Mouse (Mus musculus) stomach, postnatal 0 days (tissue): ENCODE results near the gene Utrn. TPM values are rescaled to one million over a fixed set of nuclear protein-coding genes. Genes with fewer than 3 reads are reported as not detected.

Experiments
- ATAC-seq: fragments of 200-750 bp; cut with Nextera tagmentation; 2 replicates; pipeline ENCODE4 v1.8.0; 2017; ENCODE audit not compliant: low FRiP score, low TSS enrichment
- DNase-seq: peaks from one replicate; pipeline ENCODE4 v3.0.0-alpha.2; 2016; ENCODE audit warnings: low spot score
- H3K27ac ChIP-seq: fragments of 300-500 bp; sonication (generic); replicated peaks from 2 replicates; pipeline ENCODE4 v1.5.1; 2014; ENCODE audit warnings: mild to moderate bottlenecking, control low read depth
- H3K27me3 ChIP-seq: fragments of 300-500 bp; sonication (generic); 2 replicates; pipeline ENCODE4 v1.6.1; 2014; ENCODE audit warnings: low read length; ENCODE audit not compliant: control insufficient read depth, insufficient read depth
- H3K36me3 ChIP-seq: fragments of 300-500 bp; sonication (generic); 2 replicates; pipeline ENCODE4 v1.6.1; 2014; ENCODE audit warnings: low read length, mixed read lengths; ENCODE audit not compliant: control insufficient read depth, insufficient read depth
- H3K4me1 ChIP-seq: fragments of 300-500 bp; sonication (generic); replicated peaks from 2 replicates; pipeline ENCODE4 v1.6.1; 2014; ENCODE audit warnings: antibody characterized with exemption; ENCODE audit not compliant: control insufficient read depth, insufficient read depth
- H3K4me2 ChIP-seq: fragments of 300-500 bp; sonication (generic); replicated peaks from 2 replicates; pipeline ENCODE4 v1.6.1; 2014; ENCODE audit warnings: low read depth, mild to moderate bottlenecking, control low read depth, moderate library complexity
- H3K4me3 ChIP-seq: fragments of 300-500 bp; sonication (generic); 2 replicates; pipeline ENCODE4 v1.5.1; 2014; ENCODE audit warnings: low read depth, low read length, control low read depth
- H3K9ac ChIP-seq: fragments of 300-500 bp; sonication (generic); 2 replicates; pipeline ENCODE4 v1.6.1; 2014; ENCODE audit warnings: mild to moderate bottlenecking, low read length, control low read depth, mixed read lengths
- H3K9me3 ChIP-seq: fragments of 300-500 bp; sonication (generic); 2 replicates; pipeline ENCODE4 v1.6.1; 2016; ENCODE audit warnings: low read length; ENCODE audit not compliant: control insufficient read depth
- CTCF ChIP-seq: IDR thresholded peaks from 2 replicates; pipeline ENCODE4 v1.5.1; 2016; ENCODE audit warnings: antibody characterized with exemption, low read depth, mild to moderate bottlenecking, moderate library complexity
- EP300 ChIP-seq: optimal IDR thresholded peaks from 2 replicates; pipeline ENCODE3; 2016; ENCODE audit warnings: antibody characterized with exemption
- WGBS: fragments of 180-500 bp; shearing (Covaris S2); extraction: QIAGEN DNeasy Blood & Tissue Kit; methylation state at CpG from one replicate; pipeline ENCODE4 v1.1.7; 2014; 5-methylcytosine and 5-hydroxymethylcytosine counted together
- polyA plus RNA-seq: library from polyadenylated mRNA; unstranded; fragments of >200 nt; fragmentation: Nextera tagmentation; extraction: Ambion mirVana; gene quantifications from 2 replicates; pipeline ENCODE4 v1.2.1, GENCODE M21; 2015

The Utrn gene
- polyA plus RNA-seq, 1 experiment from 2014 or later, result 40.4 TPM

DNA sequence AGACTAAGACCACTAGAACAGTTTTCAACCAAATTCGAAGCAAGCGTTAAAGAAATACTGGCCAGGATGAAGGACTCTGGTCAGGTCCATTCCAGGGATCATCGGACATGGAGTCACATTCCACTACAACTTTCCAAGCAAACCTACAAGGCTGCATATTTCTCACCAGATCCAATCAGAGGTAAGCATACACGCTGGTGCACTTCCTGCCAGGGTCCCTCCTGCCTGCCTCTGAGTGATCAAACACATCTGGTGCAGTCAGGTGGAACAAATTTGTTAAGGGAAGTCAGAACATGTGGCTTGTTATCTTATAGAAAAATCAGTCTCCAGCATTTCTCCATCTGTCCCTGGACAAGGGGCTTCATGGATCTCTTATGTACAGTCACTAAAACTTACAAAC is 167.0 kb downstream of the Utrn start:
- H3K36me3 ChIP-seq, result no peaks in the 10 kb centered on the region
- DNase-seq, result no peak
- no peak overlapping the region for H3K9ac ChIP-seq
- WGBS, result 79% methylated on average over 4 of the region's 4 CpGs
- no peak overlapping the region for H3K4me2 ChIP-seq
- no peaks in the 10 kb centered on the region for H3K27me3 ChIP-seq
- H3K27ac ChIP-seq, result no peak overlapping the region
- no peaks in the 10 kb centered on the region for H3K9me3 ChIP-seq
- ATAC-seq, result no peak
- TF ChIP-seq CTCF (no peak), EP300 (no peak)
- H3K4me3 ChIP-seq, result no peak overlapping the region
- no peaks in the 10 kb centered on the region for H3K4me1 ChIP-seq

DNA sequence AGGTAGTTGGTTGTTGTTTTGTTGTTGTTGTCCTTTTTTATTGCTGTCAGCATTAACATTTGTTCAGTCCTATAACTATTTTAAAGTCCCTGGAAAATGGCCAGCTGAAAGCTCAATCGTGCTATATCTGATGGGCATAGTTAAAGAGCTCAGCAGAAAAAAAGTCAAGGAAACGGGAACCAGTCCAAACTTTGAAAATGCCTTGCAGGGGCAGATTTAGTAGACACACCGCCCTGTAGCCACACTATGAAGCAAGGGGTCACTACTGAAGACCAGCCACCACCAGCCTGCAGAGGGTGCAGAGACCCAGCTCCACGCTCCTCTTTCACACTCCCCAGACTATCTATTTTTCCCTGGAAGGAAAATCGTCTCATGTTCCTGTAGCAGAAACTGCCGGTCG is 167.5 kb downstream of the Utrn start:
- Histone ChIP-seq H3K4me3 (no peak overlapping the region), H3K4me1 (no peaks in the 10 kb centered on the region), H3K27me3 (no peaks in the 10 kb centered on the region), H3K36me3 (no peaks in the 10 kb centered on the region), H3K4me2 (no peak overlapping the region), H3K27ac (no peak overlapping the region), H3K9ac (no peak overlapping the region), H3K9me3 (no peaks in the 10 kb centered on the region)
- no peak for ATAC-seq
- TF ChIP-seq EP300 (no peak), CTCF (no peak)
- 66% methylated on average over 7 of the region's 7 CpGs for WGBS
- DNase-seq, result no peak

- no peak for TF ChIP-seq EP300
- TF ChIP-seq CTCF, result peak; percentile 57
- H3K27ac ChIP-seq, result no peak overlapping the region
- H3K9me3 ChIP-seq, result no peaks in the 10 kb centered on the region
- 85% methylated on average over 3 of the region's 3 CpGs for WGBS
- DNase-seq (no peak), ATAC-seq (no peak)
- H3K9ac ChIP-seq, result no peak overlapping the region
- H3K4me3 ChIP-seq, result no peak overlapping the region
- no peaks in the 10 kb centered on the region for H3K4me1 ChIP-seq
- H3K4me2 ChIP-seq, result no peak overlapping the region
- no peaks in the 10 kb centered on the region for H3K36me3 ChIP-seq
- H3K27me3 ChIP-seq, result no peaks in the 10 kb centered on the region
These were observed 168.6 kb downstream of the Utrn start for GRCm38 (mm10) chr10:12700576-12700975.

- ATAC-seq, result no peak
- Histone ChIP-seq H3K4me2 (no peak overlapping the region), H3K4me1 (no peaks in the 10 kb centered on the region), H3K9me3 (no peaks in the 10 kb centered on the region), H3K9ac (no peak overlapping the region), H3K27ac (no peak overlapping the region), H3K27me3 (no peaks in the 10 kb centered on the region), H3K36me3 (no peaks in the 10 kb centered on the region), H3K4me3 (no peak overlapping the region)
- TF ChIP-seq EP300 (no peak), CTCF (no peak)
- DNase-seq, result no peak
- WGBS, result 82% methylated on average over 3 of the region's 3 CpGs
These were observed 171.3 kb downstream of the Utrn start for GRCm38 (mm10) chr10:12697902-12698301.

DNA sequence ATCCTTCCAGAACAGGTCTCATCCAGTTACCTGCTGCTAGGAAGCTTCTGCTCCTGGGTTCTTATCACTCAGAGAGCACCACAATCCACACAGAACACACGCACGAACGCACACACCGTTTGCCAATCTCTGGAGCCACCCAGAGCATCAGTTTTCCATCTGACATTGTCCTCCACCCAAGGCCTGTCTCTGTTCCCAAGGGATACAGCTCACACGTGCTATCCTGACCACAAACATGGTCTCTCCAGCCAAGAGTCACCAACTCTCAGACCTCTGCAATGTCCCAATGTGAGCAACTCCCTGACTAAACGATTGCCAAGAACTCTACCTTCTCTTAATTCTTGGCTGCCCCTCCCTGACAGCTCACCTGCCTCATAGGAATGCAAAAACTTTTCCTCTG is 172.5 kb downstream of the Utrn start:
- Histone ChIP-seq H3K9ac (no peak overlapping the region), H3K4me3 (no peak overlapping the region), H3K4me2 (no peak overlapping the region), H3K36me3 (0 out of 2 replicates have a peak, but pooled peaks cover 3% of the 10 kb centered on the region), H3K27ac (no peak overlapping the region), H3K27me3 (no peaks in the 10 kb centered on the region), H3K9me3 (no peaks in the 10 kb centered on the region), H3K4me1 (no peaks in the 10 kb centered on the region)
- ATAC-seq (no peak), DNase-seq (no peak)
- 88% methylated on average over 6 of the region's 6 CpGs for WGBS
- TF ChIP-seq EP300 (no peak), CTCF (no peak)

- Histone ChIP-seq H3K4me3 (no peak overlapping the region), H3K27me3 (no peaks in the 10 kb centered on the region), H3K9ac (no peak overlapping the region), H3K9me3 (no peaks in the 10 kb centered on the region), H3K4me2 (no peak overlapping the region), H3K36me3 (0 out of 2 replicates have a peak, but pooled peaks cover 3% of the 10 kb centered on the region), H3K4me1 (no peaks in the 10 kb centered on the region), H3K27ac (no peak overlapping the region)
- DNase-seq (no peak), ATAC-seq (no peak)
- WGBS, result 26% methylated on average over 6 of the region's 6 CpGs
- no peak for TF ChIP-seq CTCF
- no peak for TF ChIP-seq EP300
These were observed 174.4 kb downstream of the Utrn start for GRCm38 (mm10) chr10:12694774-12695173.
